ENCODE assay signal across 8 mouse cellular contexts in the genomic region with DNA sequence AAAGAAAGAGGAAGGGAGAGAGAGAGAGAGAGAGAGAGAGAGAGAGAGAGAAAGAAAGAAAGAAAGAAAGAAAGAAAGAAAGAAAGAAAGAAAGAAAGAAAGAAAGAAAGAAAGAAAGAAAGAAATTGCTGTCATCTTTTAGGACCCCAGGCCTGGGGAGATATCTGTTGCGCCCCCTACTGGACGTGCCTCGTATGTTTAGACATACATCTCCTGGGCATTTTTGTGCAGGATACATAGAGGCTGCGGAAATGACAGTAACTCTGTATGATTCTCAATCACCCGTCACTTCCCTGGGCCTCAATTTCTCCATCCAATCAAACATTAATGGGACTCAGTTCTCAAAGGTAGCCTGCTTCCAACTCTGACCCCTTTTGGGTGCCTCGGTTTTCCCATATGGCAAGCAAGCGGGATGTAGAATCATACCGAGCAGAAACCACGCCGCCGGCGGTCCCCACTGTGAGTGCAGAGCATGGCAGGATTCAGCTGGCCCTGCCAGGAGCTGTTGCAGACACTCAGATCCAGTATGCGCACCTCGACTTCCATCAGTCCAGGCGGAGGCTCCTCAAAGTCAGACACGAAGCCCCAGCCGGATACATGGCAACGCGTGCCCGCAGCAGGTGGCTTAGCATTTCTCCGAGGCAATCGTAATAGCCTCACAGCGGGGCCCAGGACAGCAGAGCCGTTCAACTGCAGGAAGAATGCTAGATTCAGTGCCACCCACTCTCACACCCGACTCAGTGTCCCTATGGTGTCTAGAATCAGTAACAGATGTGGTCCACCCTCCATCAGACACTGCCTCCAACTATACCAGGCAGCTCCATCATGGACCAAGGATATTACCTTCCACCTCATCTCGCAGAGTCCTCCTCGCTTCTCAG. TPM values are rescaled to one million over a fixed set of nuclear protein-coding genes. Genes with fewer than 3 reads are reported as not detected.
DNase-seq lines count a peak whose midpoint lies in the region; ATAC-seq and TF ChIP-seq lines count a peak whose summit lies in the region.

No protein-coding gene starts in this region.

- no peak overlapping the region for H3K4me3 ChIP-seq in forebrain, embryonic 11.5 days (ENCODE audit: low read depth, low read length)
- no peak overlapping the region for H3K4me3 ChIP-seq in forebrain, embryonic 15.5 days
- no peak overlapping the region for H3K4me3 ChIP-seq in lung, embryonic 14.5 days (ENCODE audit: low read depth, low read length)
- H3K4me3 ChIP-seq in heart, embryonic 12.5 days: no peak overlapping the region

- WGBS in forebrain, embryonic 11.5 days: 41% methylated on average over 27 of the region's 27 CpGs
- WGBS in forebrain, embryonic 15.5 days: 39% methylated on average over 27 of the region's 27 CpGs
- 40% methylated on average over 27 of the region's 27 CpGs for WGBS in lung, embryonic 14.5 days
- 40% methylated on average over 27 of the region's 27 CpGs for WGBS in heart, embryonic 12.5 days

- H3K4me2 ChIP-seq in forebrain, embryonic 11.5 days (ENCODE audit: low read depth, low read length, severe bottlenecking): no peak overlapping the region
- H3K4me2 ChIP-seq in forebrain, embryonic 15.5 days (replicated peaks): no peak overlapping the region
- no peak overlapping the region for H3K4me2 ChIP-seq in lung, embryonic 14.5 days
- no peak overlapping the region for H3K4me2 ChIP-seq in heart, embryonic 12.5 days

- H3K9ac ChIP-seq in forebrain, embryonic 11.5 days (ENCODE audit: low read length): no peak overlapping the region
- H3K9ac ChIP-seq in forebrain, embryonic 15.5 days (replicated peaks): no peak overlapping the region
- H3K9ac ChIP-seq in lung, embryonic 14.5 days: no peak overlapping the region
- no peak overlapping the region for H3K9ac ChIP-seq in heart, embryonic 12.5 days

- peak; percentile 77 for DNase-seq in forebrain, embryonic 11.5 days (ENCODE audit: low spot score)
- DNase-seq in lung, embryonic 14.5 days: peak; percentile 76
- DNase-seq in lung, postnatal 25 days (ENCODE audit: low spot score): no peak
- DNase-seq in cerebellum, postnatal 14 days: peak; percentile 60 to 79
- peak; percentile 70 for DNase-seq in splenic B cell, adult 2 months (ENCODE audit: low read depth, low spot score)
- DNase-seq in ovary, adult 18-20 months (ENCODE audit: low spot score): no peak

- peak; percentile 65 for TF ChIP-seq CTCF in lung, embryonic 14.5 days (IDR thresholded peaks at IDR 0.05; ENCODE audit: low read depth)

- H3K4me1 ChIP-seq in forebrain, embryonic 11.5 days (replicated peaks; ENCODE audit: control insufficient read depth, insufficient read depth, low read length): peaks cover 7% of the 10 kb centered on the region
- H3K4me1 ChIP-seq in forebrain, embryonic 15.5 days: peaks cover 13% of the 10 kb centered on the region
- peaks cover 4% of the 10 kb centered on the region; the same call in 1 of the 2 replicates for H3K4me1 ChIP-seq in lung, embryonic 14.5 days (ENCODE audit: insufficient read depth)
- peaks cover 16% of the 10 kb centered on the region; the same call in 1 of the 2 replicates for H3K4me1 ChIP-seq in heart, embryonic 12.5 days (replicated peaks)

- ATAC-seq in forebrain, embryonic 11.5 days (replicated peaks; ENCODE audit: low FRiP score): no peak
- no peak for ATAC-seq in forebrain, embryonic 15.5 days (replicated peaks)
- ATAC-seq in lung, embryonic 14.5 days (ENCODE audit: insufficient read depth): no peak
- no peak for ATAC-seq in heart, embryonic 12.5 days (ENCODE audit: insufficient number of reproducible peaks, low FRiP score)

- H3K27me3 ChIP-seq in forebrain, embryonic 11.5 days (ENCODE audit: control insufficient read depth, insufficient read depth, low read length): peaks cover 15% of the 10 kb centered on the region
- peaks cover 22% of the 10 kb centered on the region; the same call in 1 of the 2 replicates for H3K27me3 ChIP-seq in forebrain, embryonic 15.5 days
- peaks cover 9% of the 10 kb centered on the region for H3K27me3 ChIP-seq in lung, embryonic 14.5 days (ENCODE audit: insufficient read depth, low read length)
- H3K27me3 ChIP-seq in splenic B cell, adult 2 months (ENCODE audit: control insufficient read depth, insufficient read depth, low read length, poor library complexity, severe bottlenecking): no peaks in the 10 kb centered on the region
- H3K27me3 ChIP-seq in heart, embryonic 12.5 days (replicated peaks): peaks cover 51% of the 10 kb centered on the region

- H3K27ac ChIP-seq in forebrain, embryonic 11.5 days (ENCODE audit: low read depth, low read length): no peak overlapping the region
- no peak overlapping the region for H3K27ac ChIP-seq in forebrain, embryonic 15.5 days (replicated peaks)
- no peak overlapping the region for H3K27ac ChIP-seq in lung, embryonic 14.5 days (ENCODE audit: low read depth)
- H3K27ac ChIP-seq in heart, embryonic 12.5 days (ENCODE audit: poor library complexity, severe bottlenecking): no peak overlapping the region

- no peaks in the 10 kb centered on the region for H3K9me3 ChIP-seq in forebrain, embryonic 11.5 days (ENCODE audit: control insufficient read depth, low read length)
- H3K9me3 ChIP-seq in forebrain, embryonic 15.5 days: no peaks in the 10 kb centered on the region
- no peaks in the 10 kb centered on the region for H3K9me3 ChIP-seq in lung, embryonic 14.5 days (ENCODE audit: low read depth, low read length)
- no peaks in the 10 kb centered on the region for H3K9me3 ChIP-seq in heart, embryonic 12.5 days (replicated peaks)

- no peaks in the 10 kb centered on the region for H3K36me3 ChIP-seq in forebrain, embryonic 11.5 days (ENCODE audit: control insufficient read depth, insufficient read depth, low read length)
- no peaks in the 10 kb centered on the region for H3K36me3 ChIP-seq in forebrain, embryonic 15.5 days
- no peaks in the 10 kb centered on the region for H3K36me3 ChIP-seq in lung, embryonic 14.5 days (ENCODE audit: insufficient read depth)
- no peaks in the 10 kb centered on the region for H3K36me3 ChIP-seq in splenic B cell, adult 2 months (ENCODE audit: control insufficient read depth, insufficient read depth, low read length, poor library complexity, severe bottlenecking)
- H3K36me3 ChIP-seq in heart, embryonic 12.5 days: no peaks in the 10 kb centered on the region

RNA-seq across cellular contexts. Expression of a gene that starts 6.6 kb away (rescaled TPM):
- polyA plus RNA-seq in forebrain, embryonic 11.5 days (2014; fragmentation: Nextera tagmentation; extraction: Ambion mirVana): not detected in 2 replicates
- 0.25 and 0.43 TPM in 2 replicates for polyA plus RNA-seq in forebrain, embryonic 15.5 days (2015; fragmentation: Nextera tagmentation; extraction: Ambion mirVana)
- 0.11 TPM in 1 of 2 replicates, not detected in the other for polyA plus RNA-seq in lung, embryonic 14.5 days (2014; fragmentation: Nextera tagmentation; extraction: Ambion mirVana)
- polyA plus RNA-seq in heart, embryonic 12.5 days (2016; fragmentation: Nextera tagmentation; extraction: Ambion mirVana): 0.24 TPM in 1 of 2 replicates, not detected in the other

RNA-seq across cellular contexts. Expression of a gene that starts 7.1 kb away (rescaled TPM):
- polyA plus RNA-seq in forebrain, embryonic 11.5 days (2014; fragmentation: Nextera tagmentation; extraction: Ambion mirVana): 0.41 and 1.0 TPM in 2 replicates
- polyA plus RNA-seq in forebrain, embryonic 15.5 days (2015; fragmentation: Nextera tagmentation; extraction: Ambion mirVana): 0.83 and 0.84 TPM in 2 replicates
- polyA plus RNA-seq in lung, embryonic 14.5 days (2014; fragmentation: Nextera tagmentation; extraction: Ambion mirVana): 12.2 and 12.4 TPM in 2 replicates
- 21.1 and 21.9 TPM in 2 replicates for polyA plus RNA-seq in heart, embryonic 12.5 days (2016; fragmentation: Nextera tagmentation; extraction: Ambion mirVana)

RNA-seq across cellular contexts. Expression of a gene that starts 9.2 kb away (rescaled TPM):
- polyA plus RNA-seq in forebrain, embryonic 11.5 days (2014; fragmentation: Nextera tagmentation; extraction: Ambion mirVana): 140 and 157 TPM in 2 replicates
- polyA plus RNA-seq in forebrain, embryonic 15.5 days (2015; fragmentation: Nextera tagmentation; extraction: Ambion mirVana): 317 and 325 TPM in 2 replicates
- 68.1 and 72.4 TPM in 2 replicates for polyA plus RNA-seq in lung, embryonic 14.5 days (2014; fragmentation: Nextera tagmentation; extraction: Ambion mirVana)
- polyA plus RNA-seq in heart, embryonic 12.5 days (2016; fragmentation: Nextera tagmentation; extraction: Ambion mirVana): 72.4 and 80.8 TPM in 2 replicates

RNA-seq across cellular contexts. Expression of a gene that starts 17.4 kb away (rescaled TPM):
- polyA plus RNA-seq in forebrain, embryonic 11.5 days (2014; fragmentation: Nextera tagmentation; extraction: Ambion mirVana): 118 TPM in 2 replicates
- polyA plus RNA-seq in forebrain, embryonic 15.5 days (2015; fragmentation: Nextera tagmentation; extraction: Ambion mirVana): 94.9 and 108 TPM in 2 replicates
- polyA plus RNA-seq in lung, embryonic 14.5 days (2014; fragmentation: Nextera tagmentation; extraction: Ambion mirVana): 107 and 123 TPM in 2 replicates
- polyA plus RNA-seq in heart, embryonic 12.5 days (2016; fragmentation: Nextera tagmentation; extraction: Ambion mirVana): 78.7 and 78.9 TPM in 2 replicates

RNA-seq across cellular contexts. Expression of a gene that starts 29.3 kb away (rescaled TPM):
- polyA plus RNA-seq in forebrain, embryonic 11.5 days (2014; fragmentation: Nextera tagmentation; extraction: Ambion mirVana): 0.36 and 0.40 TPM in 2 replicates
- 0.69 and 0.72 TPM in 2 replicates for polyA plus RNA-seq in forebrain, embryonic 15.5 days (2015; fragmentation: Nextera tagmentation; extraction: Ambion mirVana)
- polyA plus RNA-seq in lung, embryonic 14.5 days (2014; fragmentation: Nextera tagmentation; extraction: Ambion mirVana): 0.30 and 0.41 TPM in 2 replicates
- 0.22 and 0.38 TPM in 2 replicates for polyA plus RNA-seq in heart, embryonic 12.5 days (2016; fragmentation: Nextera tagmentation; extraction: Ambion mirVana)

Comparison
In these comparisons a context has a peak if more than half of its experiments do, and no peak if none do; other contexts are left out.
1. DNase-seq: peak in forebrain, embryonic 11.5 days (single experiment), lung, embryonic 14.5 days (single experiment), cerebellum, postnatal 14 days (2 of 2) and splenic B cell, adult 2 months (single experiment); none in lung, postnatal 25 days (single experiment) and ovary, adult 18-20 months (single experiment).